Mouse (Mus musculus) liver, adult 2 months (tissue): ENCODE measurements around the gene Klk15. TPM values are rescaled to one million over a fixed set of nuclear protein-coding genes. Genes with fewer than 3 reads are reported as not detected.
A peak's percentile ranks its signal among the peaks of the same experiment; 100 is the strongest.

Experiments
- DNase-seq: peaks from one replicate; pipeline ENCODE4 v3.0.0-alpha.2; 2011; ENCODE audit warnings: low read depth, low spot score; ENCODE audit errors: extremely low read depth
- H3K27ac ChIP-seq: fragments of 200-500 bp; replicated peaks from 2 replicates; pipeline ENCODE4 v1.5.1; 2012; ENCODE audit warnings: low read depth, mild to moderate bottlenecking, control low read depth, inconsistent platforms, low read length; ENCODE audit not compliant: insufficient read depth
- H3K27me3 ChIP-seq: fragments of 200-500 bp; 2 replicates; pipeline ENCODE4 v1.6.1; 2012; ENCODE audit warnings: mild to moderate bottlenecking, moderate library complexity, low read length, inconsistent platforms; ENCODE audit not compliant: control insufficient read depth, insufficient read depth
- H3K36me3 ChIP-seq: fragments of 200-500 bp; 2 replicates; pipeline ENCODE4 v1.6.1; 2012; ENCODE audit warnings: low read length, inconsistent platforms; ENCODE audit not compliant: control insufficient read depth, insufficient read depth
- H3K4me1 ChIP-seq: fragments of 200-500 bp; 2 replicates; pipeline ENCODE4 v1.6.1; 2011; ENCODE audit warnings: low read length; ENCODE audit not compliant: control insufficient read depth, insufficient read depth
- H3K4me3 ChIP-seq: fragments of 200-500 bp; 2 replicates; pipeline ENCODE4 v1.5.1; 2011; ENCODE audit warnings: low read depth, mild to moderate bottlenecking, control low read depth, low read length, moderate library complexity; ENCODE audit not compliant: insufficient read depth
- H3K79me2 ChIP-seq: fragments of 200-500 bp; 2 replicates; pipeline ENCODE4 v1.6.1; 2012; ENCODE audit warnings: inconsistent platforms, mild to moderate bottlenecking, low read length, moderate library complexity; ENCODE audit not compliant: control insufficient read depth, insufficient read depth
- H3K9ac ChIP-seq: fragments of 200-500 bp; 2 replicates; pipeline ENCODE4 v1.6.1; 2012; ENCODE audit warnings: low read depth, mild to moderate bottlenecking, control low read depth, inconsistent platforms, low read length
- CTCF ChIP-seq: fragments of 200-500 bp; IDR thresholded peaks from 2 replicates; pipeline ENCODE4 v1.5.1; 2011; ENCODE audit warnings: low read depth, low read length, control low read depth
- POLR2A ChIP-seq: fragments of 200-500 bp; IDR thresholded peaks from 2 replicates; pipeline ENCODE4 v1.6.1; 2011; ENCODE audit warnings: low read length, control low read depth; ENCODE audit not compliant: insufficient read depth; ENCODE audit errors: extremely low read depth
- WGBS: fragments of 180-500 bp; shearing (Covaris S2); methylation state at CpG from one replicate; pipeline ENCODE4 v1.1.7; 2018; 5-methylcytosine and 5-hydroxymethylcytosine counted together
- polyA plus RNA-seq: library from polyadenylated mRNA; depleted of rRNA; stranded (reverse); fragments of >200 nt; gene quantifications from 2 replicates; pipeline ENCODE4 v1.2.3, GENCODE M21; 2012; rRNA removed
- total RNA-seq: library from RNA; depleted of rRNA; stranded (reverse); fragments of >200 nt; gene quantifications from 2 replicates; pipeline ENCODE4 v1.2.3, GENCODE M21; 2014; rRNA removed

Klk15 gene
- total RNA-seq = not detected in 2 replicates
- not detected in 2 replicates for polyA plus RNA-seq

- no peak for DNase-seq
- 89% methylated on average over 3 of the region's 3 CpGs for WGBS
- Histone ChIP-seq H3K4me1 (no peaks in the 10 kb centered on the region), H3K4me3 (no peak within 1 kb of the TSS), H3K27ac (no peak within 1 kb of the TSS), H3K36me3 (no peaks in the 10 kb centered on the region), H3K27me3 (no peaks in the 10 kb centered on the region), H3K9ac (no peak within 1 kb of the TSS), H3K79me2 (no peaks in the 10 kb centered on the region)
- TF ChIP-seq POLR2A (no peak), CTCF (no peak)
These were observed at the start of gene Klk15 for GRCm38 (mm10) chr7:43933440-43933839. Gene Klk15 (plus strand): TSS chr7:43933740.

GRCm38 (mm10) chr7:43891365-43891764 is 42.2 kb upstream of the Klk15 start:
- H3K9ac ChIP-seq = no peak overlapping the region
- H3K27me3 ChIP-seq = no peaks in the 10 kb centered on the region
- DNase-seq = no peak
- WGBS = 31% methylated on average over 5 of the region's 5 CpGs
- no peaks in the 10 kb centered on the region for H3K79me2 ChIP-seq
- H3K36me3 ChIP-seq = no peaks in the 10 kb centered on the region
- no peak overlapping the region for H3K27ac ChIP-seq
- TF ChIP-seq POLR2A = no peak
- H3K4me1 ChIP-seq = no peaks in the 10 kb centered on the region
- no peak overlapping the region for H3K4me3 ChIP-seq

GRCm38 (mm10) chr7:43891788-43892187 is 41.8 kb upstream of the Klk15 start:
- Histone ChIP-seq H3K4me3 (no peak overlapping the region), H3K36me3 (no peaks in the 10 kb centered on the region), H3K9ac (no peak overlapping the region), H3K79me2 (no peaks in the 10 kb centered on the region), H3K27ac (no peak overlapping the region), H3K27me3 (no peaks in the 10 kb centered on the region), H3K4me1 (no peaks in the 10 kb centered on the region)
- no peak for TF ChIP-seq CTCF
- no peak for TF ChIP-seq POLR2A
- no peak for DNase-seq
- 47% methylated on average over 3 of the region's 3 CpGs for WGBS

GRCm38 (mm10) chr7:43894836-43895235 is 38.7 kb upstream of the Klk15 start:
- TF ChIP-seq CTCF = peak; percentile 86
- no peak for TF ChIP-seq POLR2A
- Histone ChIP-seq H3K27ac (no peak overlapping the region), H3K4me3 (no peak overlapping the region), H3K27me3 (no peaks in the 10 kb centered on the region), H3K4me1 (no peaks in the 10 kb centered on the region), H3K9ac (no peak overlapping the region), H3K36me3 (no peaks in the 10 kb centered on the region), H3K79me2 (no peaks in the 10 kb centered on the region)
- peak; percentile 55 for DNase-seq
- WGBS = 10% methylated on average over 1 of the region's 1 CpGs

- DNase-seq = no peak
- Histone ChIP-seq H3K4me1 (no peaks in the 10 kb centered on the region), H3K79me2 (no peaks in the 10 kb centered on the region), H3K27ac (no peak overlapping the region), H3K27me3 (no peaks in the 10 kb centered on the region), H3K4me3 (no peak overlapping the region), H3K9ac (no peak overlapping the region), H3K36me3 (no peaks in the 10 kb centered on the region)
- WGBS = 40% methylated on average over 9 of the region's 9 CpGs
- TF ChIP-seq CTCF = no peak
- TF ChIP-seq POLR2A = no peak
These were observed 18.7 kb upstream of the Klk15 start for GRCm38 (mm10) chr7:43914821-43915220.

- H3K36me3 ChIP-seq = no peaks in the 10 kb centered on the region
- TF ChIP-seq POLR2A (no peak), CTCF (no peak)
- H3K4me1 ChIP-seq = no peaks in the 10 kb centered on the region
- WGBS = 80% methylated on average over 13 of the region's 13 CpGs
- H3K79me2 ChIP-seq = no peaks in the 10 kb centered on the region
- no peak overlapping the region for H3K4me3 ChIP-seq
- no peak overlapping the region for H3K27ac ChIP-seq
- H3K9ac ChIP-seq = no peak overlapping the region
- H3K27me3 ChIP-seq = no peaks in the 10 kb centered on the region
- DNase-seq = no peak
These were observed 15.1 kb upstream of the Klk15 start for GRCm38 (mm10) chr7:43918426-43918825.
